Mouse (Mus musculus) gastrocnemius, adult 18-20 months (tissue): ENCODE data around the gene Slc45a1. TPM values are rescaled to one million over a fixed set of nuclear protein-coding genes. Genes with fewer than 3 reads are reported as not detected.

Experiments used
- DNase-seq: peaks from one replicate; pipeline ENCODE4 v3.0.0; 2021; ENCODE audit warnings: low spot score
- long read RNA-seq, 2 experiments: library from polyadenylated mRNA; stranded (forward); transcript quantifications; one replicate each; pipeline ENCODE4 v2.0.0; 2021
- total RNA-seq, 2 experiments: library from RNA; stranded (reverse); gene quantifications; 2 replicates each; pipeline ENCODE4 v1.2.3; 2021

Slc45a1 gene
- not detected for total RNA-seq
- long read RNA-seq, experiment 1, result 0 reads
- long read RNA-seq, experiment 2, result 0 reads

DNA sequence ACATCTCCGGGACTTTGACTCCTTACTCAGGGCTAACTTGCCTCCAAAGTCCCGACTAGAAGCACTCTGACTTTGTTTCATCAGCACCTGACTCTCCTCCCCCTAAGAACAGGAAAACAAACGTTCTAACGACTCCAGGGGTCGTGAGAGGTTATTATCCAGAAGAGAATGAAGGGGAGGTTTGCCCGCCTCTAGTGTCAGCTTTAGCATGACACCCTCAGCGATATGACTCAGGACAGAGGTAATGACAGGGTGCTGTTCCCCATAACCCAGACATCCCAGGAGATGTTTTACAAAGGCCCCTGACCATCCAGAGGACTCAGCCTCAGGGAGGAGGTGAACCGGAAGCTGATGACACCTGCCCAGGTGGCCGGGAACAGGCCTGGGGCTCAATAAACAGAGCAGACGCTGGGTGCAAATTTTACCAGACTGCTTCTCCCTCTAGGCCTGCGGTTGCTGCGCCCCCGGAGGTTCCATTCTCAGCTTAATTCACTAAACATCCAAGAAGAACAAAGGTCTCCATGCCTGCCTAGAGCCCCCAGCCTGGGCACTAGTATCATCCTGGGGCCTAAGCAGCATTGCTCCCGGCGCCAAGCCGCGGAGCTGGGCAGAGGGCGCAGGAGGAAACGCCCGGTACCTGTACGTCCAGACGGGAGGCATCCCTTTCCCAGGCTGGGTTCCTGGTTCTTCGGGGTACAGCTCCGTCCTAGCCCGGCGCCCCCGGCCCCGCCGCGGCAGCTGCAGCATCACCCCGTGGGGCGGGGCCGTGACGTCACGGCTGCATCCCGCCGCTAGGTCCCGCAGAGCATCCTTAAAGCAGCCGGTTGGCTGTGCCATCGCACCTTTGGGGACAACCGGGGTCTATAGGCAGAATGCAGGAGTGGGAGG is at the start of gene Slc45a1:
Slc45a1 (minus strand) TSS at position 785 of the 888 bp plus-strand sequence.
- DNase-seq, result no peak

DNA sequence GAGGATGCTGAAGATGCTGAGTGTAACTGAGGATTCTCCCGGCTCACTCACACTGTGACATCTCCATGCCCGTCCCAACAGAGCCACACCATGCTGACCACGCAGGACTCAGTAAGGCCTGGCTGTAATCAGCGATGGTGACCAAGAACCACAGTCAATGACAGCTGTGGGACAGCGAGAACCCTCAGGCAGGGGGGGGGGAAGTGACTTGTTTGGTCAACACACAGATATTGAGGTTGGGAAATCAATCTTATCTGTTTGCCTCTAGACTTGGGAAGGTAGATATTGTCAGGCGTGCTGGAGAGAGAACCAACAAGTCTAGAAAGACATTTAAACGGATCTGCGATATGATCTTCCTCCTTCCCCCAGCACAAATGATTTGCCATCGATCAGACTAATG is 48.9 kb upstream of the Slc45a1 start:
- DNase-seq, result no peak

DNA sequence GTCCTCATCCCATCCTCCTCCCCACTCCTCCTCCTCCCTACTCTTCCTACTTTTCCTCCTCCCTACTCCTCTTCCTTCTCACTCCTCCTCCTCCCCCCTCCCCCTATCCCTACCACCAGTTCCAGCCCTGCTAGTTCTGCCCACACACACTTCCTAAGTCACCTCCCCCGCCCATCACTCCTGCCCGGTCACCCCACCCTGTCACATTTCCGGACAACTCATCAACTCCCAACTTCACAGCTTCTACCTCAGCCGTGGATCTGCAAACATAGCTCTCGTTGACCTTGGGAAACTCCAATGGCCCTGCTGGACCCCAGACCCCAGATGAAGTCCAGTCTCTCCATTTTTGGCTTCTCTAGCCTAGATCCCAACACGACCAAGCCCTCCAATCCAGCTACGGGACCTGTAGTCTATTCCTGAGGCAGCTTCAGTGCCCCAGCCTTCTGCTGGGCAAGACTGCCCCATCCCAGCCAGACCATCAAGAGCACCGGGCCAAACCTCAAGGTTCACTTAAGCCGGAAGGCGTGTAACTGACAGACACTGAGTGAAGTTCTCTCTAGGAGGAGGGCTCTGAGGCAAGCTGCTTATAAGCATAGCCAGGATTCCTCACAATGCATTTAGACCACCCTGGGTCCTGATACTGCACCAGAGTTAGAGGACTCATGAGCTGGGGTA is 42.6 kb upstream of the Slc45a1 start:
- DNase-seq, result no peak

DNA sequence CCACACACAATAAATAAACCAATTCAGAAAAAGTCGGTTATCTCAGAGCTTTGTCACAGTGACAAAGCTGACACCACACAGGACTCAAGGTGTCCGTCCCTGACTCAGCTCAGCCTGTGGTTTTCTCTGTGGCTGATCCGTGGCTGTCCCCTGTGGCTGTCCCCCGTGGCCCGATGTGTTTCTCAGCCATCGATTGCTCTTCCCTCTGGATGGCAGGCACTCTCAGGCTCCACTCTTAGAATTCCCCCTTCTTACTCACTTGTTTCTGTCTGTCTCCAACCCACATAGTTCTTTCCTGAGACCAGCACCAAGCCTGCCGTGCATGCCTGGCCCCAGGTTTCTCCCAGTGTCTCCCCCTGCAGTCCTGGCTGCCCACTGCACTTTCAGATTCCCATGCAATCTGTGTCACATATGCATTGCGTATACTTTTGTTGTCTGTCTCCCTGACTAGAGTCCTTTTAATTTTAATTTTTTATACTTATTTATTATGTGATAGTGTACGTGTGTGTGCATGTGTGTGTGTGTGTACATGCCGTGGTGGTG is 41.0 kb upstream of the Slc45a1 start:
- no peak for DNase-seq

DNA sequence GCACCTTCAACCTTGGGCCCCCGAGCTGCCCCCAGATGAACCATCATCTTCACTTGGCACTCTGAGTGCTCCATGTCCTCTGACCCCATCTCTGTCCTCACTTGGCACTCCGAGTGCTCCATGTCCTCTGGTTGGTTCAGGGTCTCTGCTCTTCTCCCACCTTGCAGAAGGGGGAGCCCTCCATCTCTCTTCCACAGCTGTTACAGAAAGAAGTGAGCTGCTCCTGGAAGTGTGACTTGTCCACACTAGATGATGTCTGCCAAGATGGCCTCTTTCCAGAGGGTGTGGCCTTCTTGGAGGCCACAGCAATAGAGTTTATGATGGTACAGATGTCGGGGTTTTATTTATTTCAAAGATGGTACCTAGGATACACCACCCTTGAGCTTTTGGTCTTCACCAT is 38.8 kb upstream of the Slc45a1 start:
- DNase-seq, result peak; percentile 73

- DNase-seq, result no peak
These were observed 37.6 kb upstream of the Slc45a1 start for GRCm38 (mm10) chr4:150689553-150689952.

DNA sequence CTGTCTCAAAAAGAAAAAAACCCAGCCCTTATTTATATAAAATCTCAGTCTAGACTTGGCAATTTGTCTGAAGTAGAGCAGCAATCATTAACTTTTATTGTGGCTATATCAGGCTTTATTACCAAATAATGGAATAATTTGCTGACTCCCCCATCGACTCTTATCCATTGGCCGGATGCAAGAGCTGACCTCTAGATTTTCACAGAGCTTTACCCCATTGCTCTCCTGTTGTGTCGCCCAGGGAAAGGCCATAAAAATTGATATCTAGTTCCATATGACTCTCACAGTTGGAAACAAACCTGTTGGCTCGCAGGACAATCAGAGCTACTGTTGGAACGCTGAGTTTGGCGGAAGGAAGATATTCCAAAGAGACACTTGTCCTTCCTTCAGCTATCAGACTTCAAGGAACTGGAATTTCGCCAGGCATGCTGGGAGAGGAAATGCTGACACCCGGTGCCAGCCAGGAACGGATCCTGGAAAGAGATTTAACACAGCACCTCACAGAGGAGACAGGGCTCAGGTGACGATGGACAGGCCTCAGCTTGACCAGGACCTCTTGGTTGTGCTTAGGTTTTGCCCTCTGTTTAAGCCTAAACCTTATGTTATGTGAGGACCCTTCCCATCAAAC is 35.3 kb upstream of the Slc45a1 start:
- peak; percentile 46 for DNase-seq

DNA sequence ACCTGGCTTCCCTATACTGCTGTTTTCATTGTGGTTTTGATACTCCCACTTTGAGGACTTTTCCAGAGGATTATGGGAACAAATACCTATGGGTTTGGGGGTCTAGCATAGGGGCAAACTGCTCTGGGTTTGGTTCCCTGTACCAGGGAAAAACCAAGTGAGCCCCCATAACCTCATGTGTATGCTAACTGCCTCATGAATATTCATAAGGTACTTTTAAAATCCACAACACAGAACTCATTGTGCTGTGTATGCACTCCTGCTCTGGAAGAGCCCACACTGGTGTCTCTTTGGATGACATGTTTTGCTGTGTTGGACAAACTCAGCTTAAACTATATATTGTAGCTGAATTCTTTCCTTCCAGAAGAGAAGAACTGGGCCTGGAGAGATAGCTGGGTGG is 34.6 kb upstream of the Slc45a1 start:
- DNase-seq, result no peak

- DNase-seq, result no peak
These were observed 34.0 kb upstream of the Slc45a1 start for GRCm38 (mm10) chr4:150685778-150686493.

DNA sequence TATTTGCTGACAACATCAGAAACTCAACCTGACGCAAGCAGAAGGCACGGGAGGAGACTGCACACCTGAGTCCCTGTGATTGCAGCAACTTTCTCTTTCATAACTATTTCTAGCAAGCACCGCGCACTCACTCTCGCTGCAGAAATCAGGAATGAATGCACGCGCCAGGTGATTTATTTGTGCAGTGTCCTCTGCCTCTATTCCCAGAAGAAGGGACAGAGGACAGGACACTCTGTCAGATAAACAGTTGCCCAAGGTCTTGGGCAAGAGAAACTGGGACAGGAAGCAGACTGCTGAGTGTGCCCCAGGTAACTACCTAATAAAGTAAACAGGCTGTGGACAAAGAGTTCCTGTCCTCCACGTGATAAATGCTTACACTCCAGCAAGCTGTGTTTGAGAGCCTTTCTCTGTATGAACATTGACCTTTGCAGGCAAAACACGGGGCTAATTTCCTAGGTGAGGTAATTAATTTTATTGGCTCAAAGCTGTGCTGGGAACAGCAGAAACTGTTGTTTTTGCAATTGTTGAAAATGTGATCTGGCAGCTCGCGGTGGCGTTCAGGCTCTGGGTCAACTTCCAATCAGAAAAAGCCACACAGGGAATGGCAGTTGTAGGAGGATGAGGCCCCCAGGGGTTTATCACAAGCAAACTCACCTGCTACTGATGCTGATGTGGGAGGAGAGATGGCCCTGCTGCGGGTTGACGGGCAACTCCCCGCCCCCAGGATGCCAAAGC is 33.2 kb upstream of the Slc45a1 start:
- DNase-seq, result no peak

DNA sequence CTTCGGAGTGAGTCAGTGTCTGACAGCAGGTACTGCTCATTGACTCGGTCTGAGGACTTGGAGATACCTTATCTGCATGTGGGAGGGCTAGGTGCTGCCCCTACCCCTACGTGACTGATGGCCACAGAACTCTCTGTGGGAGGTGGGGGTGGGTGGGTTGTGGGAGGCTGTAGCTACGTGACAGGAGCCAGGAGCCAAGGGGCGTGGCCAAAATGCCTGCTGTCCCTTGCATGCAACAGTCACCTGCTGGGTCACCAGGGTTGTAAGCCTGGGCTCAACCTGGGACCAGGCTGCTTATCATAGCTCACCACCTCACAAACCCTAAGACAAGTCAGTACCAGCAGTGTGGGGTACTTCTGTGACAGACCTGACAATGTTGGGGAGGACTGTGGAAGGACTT is 28.4 kb upstream of the Slc45a1 start:
- no peak for DNase-seq

- DNase-seq, result no peak
These were observed 26.8 kb upstream of the Slc45a1 start for GRCm38 (mm10) chr4:150678789-150679188.

- DNase-seq, result no peak
These were observed 25.9 kb upstream of the Slc45a1 start for GRCm38 (mm10) chr4:150677846-150678224.

DNA sequence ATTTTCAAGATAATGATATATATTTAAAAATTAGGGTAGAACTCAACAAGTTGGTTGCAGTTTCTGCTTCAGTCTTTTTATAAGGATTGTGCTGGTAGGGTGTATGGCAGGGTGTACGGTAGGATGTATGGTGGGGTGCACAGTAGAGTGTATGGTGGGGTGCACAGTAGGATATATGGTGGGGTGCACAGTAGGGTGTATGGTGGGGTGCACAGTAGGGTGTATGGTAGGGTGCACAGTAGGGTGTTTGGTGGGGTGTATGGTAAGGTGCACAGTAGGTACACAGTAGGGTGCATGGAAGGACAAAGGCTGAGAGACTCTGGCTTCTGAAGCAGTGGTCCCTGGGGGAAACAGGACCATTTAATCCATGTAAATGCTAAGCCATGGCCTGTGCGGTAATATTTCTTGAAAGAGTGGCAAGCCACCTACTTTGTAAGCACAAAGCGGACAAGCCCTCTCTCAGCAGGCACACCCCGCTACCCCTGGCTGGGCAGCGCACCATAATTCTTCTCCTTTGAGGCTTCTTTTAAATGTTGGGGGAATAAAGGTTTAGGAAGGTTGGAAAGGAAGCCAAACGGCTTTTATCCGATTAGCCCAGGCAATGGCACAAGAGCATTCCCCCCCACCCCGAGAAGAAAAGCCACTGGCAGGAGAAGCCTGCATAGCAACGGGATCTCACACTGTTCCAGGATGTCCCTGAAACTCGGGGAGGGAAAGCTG is 25.3 kb upstream of the Slc45a1 start:
- no peak for DNase-seq

- no peak for DNase-seq
These were observed 24.1 kb upstream of the Slc45a1 start for GRCm38 (mm10) chr4:150676029-150676428.

- DNase-seq, result no peak
These were observed 23.3 kb upstream of the Slc45a1 start for GRCm38 (mm10) chr4:150675274-150675673.

DNA sequence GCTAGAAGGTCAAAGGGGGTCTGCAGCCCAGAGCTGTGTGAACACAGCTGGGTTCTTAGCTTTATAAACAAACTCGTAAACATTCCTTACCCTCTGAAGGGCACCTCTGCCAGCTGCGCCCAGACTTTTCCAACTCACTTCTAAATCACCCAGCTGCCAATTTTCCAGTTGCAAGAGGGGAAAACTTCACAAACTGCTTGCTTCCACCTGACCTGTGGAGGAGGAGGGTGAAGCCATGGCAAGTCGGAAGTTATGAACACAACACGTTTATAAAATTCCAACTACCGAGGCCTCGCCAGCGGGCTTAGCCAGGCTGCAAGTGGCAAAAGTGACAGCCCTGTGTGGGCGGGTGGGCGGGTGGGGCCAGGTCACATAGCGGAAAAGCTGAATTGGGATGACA is 13.8 kb upstream of the Slc45a1 start:
- no peak for DNase-seq

DNA sequence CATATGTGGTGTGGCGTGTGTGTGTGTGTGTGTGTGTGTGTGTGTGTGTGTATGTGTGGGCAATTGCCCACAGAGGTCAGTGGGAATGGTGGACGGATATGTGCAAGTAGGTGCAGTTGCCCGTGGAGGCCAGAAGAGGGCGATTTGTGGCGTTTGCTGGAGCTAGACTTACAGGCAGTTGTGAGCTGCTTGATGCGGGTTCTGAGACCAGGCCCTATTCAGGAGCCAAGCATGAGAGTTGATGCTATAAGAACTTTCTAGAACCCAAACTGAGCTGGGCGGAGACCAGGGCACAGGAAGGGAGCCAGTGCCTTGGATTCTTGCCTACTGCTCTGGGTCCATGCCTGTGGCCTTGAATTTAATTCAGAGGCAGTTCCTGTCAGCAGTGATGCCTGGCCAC is 12.8 kb upstream of the Slc45a1 start:
- no peak for DNase-seq

- peak; percentile 22 for DNase-seq
These were observed 11.2 kb upstream of the Slc45a1 start for GRCm38 (mm10) chr4:150663192-150663591.

DNA sequence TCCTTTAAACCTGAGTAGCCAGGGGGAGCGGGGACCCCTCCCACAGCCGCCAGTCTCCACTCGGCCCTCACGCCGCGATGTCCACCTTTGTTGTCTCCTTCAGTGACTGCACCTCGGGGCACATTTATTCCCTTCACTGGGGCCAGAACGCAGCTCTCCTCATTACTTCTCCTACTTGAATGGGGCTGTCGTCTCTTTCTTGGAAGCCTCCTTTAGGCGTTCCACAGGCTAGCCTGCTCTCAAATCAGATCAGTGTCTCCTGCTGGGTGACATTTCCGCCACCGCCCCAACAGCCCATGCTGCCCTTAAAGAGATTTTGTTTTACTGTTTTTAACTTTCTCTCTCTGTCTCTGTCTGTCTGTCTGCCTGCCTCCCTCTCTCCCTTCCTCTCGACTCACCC is 9.9 kb upstream of the Slc45a1 start:
- no peak for DNase-seq
